Mouse (Mus musculus) heart, postnatal 4 days (tissue): ENCODE data around the gene Kifc3. TPM values are rescaled to one million over a fixed set of nuclear protein-coding genes. Genes with fewer than 3 reads are reported as not detected.

ENCODE experiments used
- DNase-seq: peaks from one replicate; pipeline ENCODE4 v3.0.0; 2021
- total RNA-seq, 2 experiments: library from RNA; stranded (reverse); gene quantifications; 2 replicates each; pipeline ENCODE4 v1.2.3; 2021

The Kifc3 gene
- total RNA-seq, 2 experiments from 2014 or later, result 61.4 to 63.9 TPM

DNA sequence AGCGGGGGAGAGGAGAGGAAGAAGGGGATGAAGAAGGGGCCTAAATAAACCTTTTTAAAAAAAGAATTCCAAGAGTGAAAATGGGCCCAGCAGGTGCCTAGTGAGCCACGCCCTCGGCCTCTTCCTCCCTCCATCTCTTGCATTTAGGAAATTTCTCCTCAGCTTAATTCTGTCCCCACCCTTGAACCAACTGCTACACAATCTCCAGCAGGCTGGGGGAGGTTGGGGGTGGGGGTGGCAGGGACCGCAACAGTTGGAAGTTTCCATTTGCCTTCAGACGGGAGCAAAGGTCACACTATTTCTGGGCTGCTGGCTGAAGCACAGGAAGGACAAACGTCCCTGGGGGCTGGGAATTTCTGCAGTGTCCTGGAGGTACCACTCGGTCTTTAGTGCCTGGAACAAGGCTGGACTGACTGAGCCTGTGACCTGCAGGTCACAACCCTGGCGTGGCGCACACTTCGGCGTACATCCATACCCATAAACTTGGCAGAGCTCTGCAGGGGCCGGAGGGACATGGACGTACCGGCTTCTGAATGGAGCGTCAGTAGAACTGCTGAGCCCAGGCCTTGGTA, 71.6 kb downstream of the Kifc3 start:
- DNase-seq, result peak; percentile 42

DNA sequence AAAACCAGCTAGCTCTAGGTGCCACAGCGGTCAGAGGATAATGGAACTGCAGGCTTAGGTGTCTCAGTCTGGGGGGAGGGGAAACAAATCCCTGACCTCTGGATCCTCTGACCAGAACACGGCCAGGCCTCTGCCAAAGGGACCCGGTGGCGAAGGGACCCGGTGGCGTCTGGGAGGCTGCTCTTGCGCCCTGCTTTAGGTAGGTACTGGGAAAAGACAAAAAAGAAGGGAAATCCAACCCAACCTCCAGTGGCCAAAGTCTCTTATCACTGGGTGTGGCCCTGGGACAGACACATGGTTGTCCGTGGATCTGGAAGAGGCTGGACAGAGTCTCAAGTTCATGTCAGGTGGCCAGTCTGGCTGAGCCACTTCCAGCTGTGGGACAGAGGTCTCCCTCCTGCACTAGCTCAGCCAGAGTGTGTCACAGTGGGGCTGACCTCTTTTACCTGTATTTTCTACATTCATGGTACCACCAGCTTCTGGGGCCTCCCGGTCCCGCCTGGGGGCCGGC, 73.8 kb downstream of the Kifc3 start:
- no peak for DNase-seq

DNA sequence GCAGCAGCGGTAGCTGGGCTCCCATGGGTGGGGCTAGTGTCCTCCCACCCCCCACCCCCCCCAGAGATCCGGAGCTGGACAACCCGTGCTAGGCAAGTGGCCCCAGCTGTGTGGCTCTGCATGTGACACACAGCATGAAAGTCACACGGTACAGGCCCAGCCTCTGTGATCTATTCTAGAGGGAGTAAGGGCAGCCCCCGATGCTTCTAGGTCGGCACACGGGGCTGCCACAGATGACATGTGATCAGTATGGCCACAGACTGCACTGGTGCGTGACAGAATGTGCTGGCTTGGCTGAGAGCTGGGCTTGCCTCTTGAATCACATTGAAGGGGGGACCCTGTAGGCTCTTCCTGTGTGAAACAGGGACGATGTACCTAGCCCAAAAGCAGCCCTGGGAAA, 75.0 kb downstream of the Kifc3 start:
- DNase-seq, result no peak

- no peak for DNase-seq
These were observed 76.1 kb downstream of the Kifc3 start for GRCm38 (mm10) chr8:95126497-95126896.

DNA sequence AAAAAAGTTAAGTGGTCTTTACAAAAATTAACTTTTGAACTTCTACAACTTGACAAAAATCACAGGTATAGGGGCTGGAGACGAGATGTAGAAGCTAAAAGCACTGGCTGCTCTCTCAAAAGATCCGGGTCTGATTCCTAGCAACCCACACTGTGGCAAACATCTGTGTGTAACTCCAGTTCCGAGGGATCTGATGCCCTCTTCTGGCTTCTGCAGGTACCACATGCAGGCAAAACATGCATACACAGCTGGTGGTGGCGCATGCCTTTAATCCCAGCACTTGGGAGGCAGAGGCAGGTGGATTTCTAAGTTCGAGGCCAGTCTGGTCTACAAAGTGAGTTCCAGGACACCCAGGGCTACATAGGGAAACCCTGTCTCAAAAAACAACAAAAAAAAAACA, 79.2 kb downstream of the Kifc3 start:
- no peak for DNase-seq

GRCm38 (mm10) chr8:95113750-95114149, 88.9 kb downstream of the Kifc3 start:
- DNase-seq, result peak; percentile 39

GRCm38 (mm10) chr8:95113108-95113507, 89.5 kb downstream of the Kifc3 start:
- no peak for DNase-seq

DNA sequence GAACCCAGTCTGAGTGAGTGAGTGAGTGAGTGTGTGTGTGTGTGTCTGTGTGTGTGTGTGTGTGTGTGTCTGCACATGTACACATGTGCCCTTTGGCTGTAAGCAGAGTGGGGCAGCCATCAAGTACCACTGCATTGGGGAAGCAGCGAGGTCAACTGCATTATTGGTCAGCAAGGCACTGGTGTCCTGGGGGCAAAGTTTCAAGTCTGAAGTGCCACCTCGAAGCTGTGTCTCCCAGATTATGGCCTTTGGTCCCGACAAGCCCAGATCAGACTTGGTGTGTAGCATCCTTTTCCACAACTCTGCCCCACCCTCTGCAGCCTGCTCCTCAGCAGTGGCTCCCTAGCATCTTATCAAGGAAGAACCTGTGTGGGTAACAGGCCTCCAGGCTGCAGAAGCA, 90.0 kb downstream of the Kifc3 start:
- no peak for DNase-seq

- DNase-seq, result no peak
These were observed 95.3 kb downstream of the Kifc3 start for GRCm38 (mm10) chr8:95107306-95107705.

- DNase-seq, result no peak
These were observed 100.6 kb downstream of the Kifc3 start for GRCm38 (mm10) chr8:95101972-95102371.

- peak; percentile 86 for DNase-seq
These were observed 103.6 kb downstream of the Kifc3 start for GRCm38 (mm10) chr8:95099009-95099408.

- DNase-seq, result peak; percentile 38
These were observed 109.0 kb downstream of the Kifc3 start for GRCm38 (mm10) chr8:95093574-95093973.

- DNase-seq, result no peak
These were observed 117.0 kb downstream of the Kifc3 start for GRCm38 (mm10) chr8:95085432-95086141.

- DNase-seq, result no peak
These were observed 117.7 kb downstream of the Kifc3 start for GRCm38 (mm10) chr8:95084744-95085431.

DNA sequence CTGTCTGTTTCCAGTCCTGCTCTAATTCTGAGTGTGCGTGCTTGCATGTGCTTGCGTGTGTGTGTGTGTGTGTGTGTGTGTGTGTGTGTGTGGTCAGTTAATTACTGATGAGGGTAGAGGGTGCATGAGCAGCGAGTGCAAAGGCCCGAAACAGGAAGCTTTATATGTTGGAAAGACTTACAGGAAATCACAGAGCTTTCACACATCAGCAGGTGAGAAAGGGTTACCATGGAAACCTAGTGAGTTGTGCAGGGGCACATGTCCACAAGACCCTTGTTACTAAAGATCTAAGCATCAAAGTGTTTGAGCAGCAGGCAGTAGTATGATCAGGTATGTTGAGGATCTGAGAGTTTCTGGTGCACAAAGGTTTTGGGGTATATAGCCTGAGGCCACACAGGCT, 118.4 kb downstream of the Kifc3 start:
- no peak for DNase-seq

GRCm38 (mm10) chr8:95081650-95082049, 121.0 kb downstream of the Kifc3 start:
- no peak for DNase-seq

GRCm38 (mm10) chr8:95080381-95081341, 122.0 kb downstream of the Kifc3 start, which contains the start of gene Katnb1:
Gene Katnb1, plus strand, starts transcription at chr8:95081186.
- DNase-seq, result peak; percentile 98

DNA sequence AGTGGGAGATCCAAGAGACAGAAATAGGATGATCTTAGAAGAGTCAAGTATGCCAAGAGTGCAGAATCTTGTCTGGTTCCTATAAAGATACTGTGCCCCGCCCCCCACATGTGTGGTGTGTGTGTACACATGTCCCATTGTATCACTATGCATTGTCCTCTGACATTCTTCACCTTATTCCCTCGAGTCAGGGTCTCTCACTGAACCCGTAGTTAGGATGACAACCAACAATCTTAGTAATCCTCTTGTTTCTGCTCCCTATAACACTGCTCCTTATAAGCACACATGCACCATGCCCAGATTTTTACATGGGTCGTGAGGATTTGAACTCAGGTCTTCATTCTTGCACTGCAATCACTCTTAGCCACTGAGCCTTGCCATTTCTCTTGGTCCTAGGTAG, 123.3 kb downstream of the Kifc3 start:
- no peak for DNase-seq

DNA sequence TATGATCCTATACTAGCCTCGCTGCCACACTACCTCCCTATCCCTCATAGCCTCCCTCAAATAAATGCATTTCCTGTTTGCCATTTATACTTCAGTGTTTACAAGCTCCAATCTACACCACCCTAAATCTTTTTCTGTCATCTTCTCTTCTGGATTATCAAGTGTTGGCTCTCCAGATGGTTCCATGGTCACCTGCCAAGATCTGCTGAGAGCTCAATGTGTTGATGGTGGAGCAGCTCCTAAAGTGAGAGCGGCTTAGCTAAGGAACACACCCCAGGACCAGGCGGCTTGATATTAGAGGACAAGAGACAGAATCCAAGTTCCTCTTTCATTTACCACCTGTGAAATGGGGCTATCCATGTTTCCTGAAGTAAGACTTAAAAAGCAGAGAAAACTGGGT, 124.6 kb downstream of the Kifc3 start:
- DNase-seq, result no peak

DNA sequence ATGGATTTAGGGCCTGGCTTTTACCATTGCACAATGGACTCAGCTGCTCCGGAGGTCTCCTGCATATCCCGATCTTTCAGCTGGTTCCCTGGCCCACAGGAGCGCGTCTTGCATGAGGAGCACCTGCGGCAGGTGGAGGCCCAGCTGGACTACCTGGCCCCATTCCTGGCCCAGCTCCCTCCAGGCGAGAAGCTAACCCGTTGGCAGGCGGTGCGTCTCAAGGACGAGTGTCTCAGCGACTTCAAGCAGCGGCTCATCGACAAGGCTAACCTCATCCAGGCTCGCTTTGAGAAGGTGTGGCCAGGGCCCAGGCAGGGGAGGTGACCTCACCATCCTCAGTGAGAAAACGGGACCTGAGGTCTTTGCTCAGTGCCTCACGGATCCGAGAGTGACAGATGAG, 126.5 kb downstream of the Kifc3 start:
- no peak for DNase-seq

- no peak for DNase-seq
These were observed 127.1 kb downstream of the Kifc3 start for GRCm38 (mm10) chr8:95075504-95075903.

DNA sequence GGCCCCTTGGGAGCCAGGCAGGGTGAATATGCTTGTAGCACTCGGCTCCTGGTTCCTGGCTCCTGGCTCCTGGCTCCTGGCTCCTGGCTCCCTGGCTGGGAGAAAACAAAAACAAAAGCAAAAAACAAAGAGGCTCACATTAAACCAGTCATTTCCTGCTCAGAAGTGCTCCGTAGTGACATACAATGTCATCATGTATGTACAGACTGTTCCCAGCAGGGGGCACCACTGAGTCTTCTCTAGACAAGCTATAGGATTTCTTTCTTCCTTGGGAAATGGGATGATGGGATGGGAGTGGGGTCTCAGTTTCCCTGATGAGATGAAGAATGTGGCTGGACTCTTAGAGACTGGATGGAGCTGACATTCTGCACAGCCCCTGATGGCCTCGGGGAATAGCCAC, 135.0 kb downstream of the Kifc3 start:
- peak; percentile 69 for DNase-seq
